Mouse (Mus musculus) E14TG2a.4 (cell line): Measurements from ENCODE around the gene Col6a6.

Experiments used
- CTCF ChIP-seq: conservative IDR thresholded peaks from 2 replicates; pipeline ENCODE4 v1.5.1; 2014; ENCODE audit warnings: low read length
- NANOG ChIP-seq: IDR thresholded peaks from 2 replicates; pipeline ENCODE4 v1.6.1; 2014; ENCODE audit warnings: borderline replicate concordance, low read length, mixed read lengths

- no peak for TF ChIP-seq CTCF
- no peak for TF ChIP-seq NANOG
These were observed 146.6 kb downstream of the Col6a6 start for GRCm38 (mm10) chr9:105681386-105681785.
